Mouse (Mus musculus): Measurements from ENCODE around the gene Acer2.

GRCm38 (mm10) chr4:86926997-86927396, 52.8 kb downstream of the Acer2 start:
- no peak for TF ChIP-seq CTCF (IDR thresholded peaks at IDR 0.05; ENCODE audit: extremely low read depth, insufficient read length, insufficient replicate concordance, low read depth, low read length)
- no peak for TF ChIP-seq POLR2A (IDR thresholded peaks at IDR 0.05; ENCODE audit: low read depth, low read length)

All from small intestine, adult 2 months (tissue).